Mouse (Mus musculus) intestine, embryonic 16.5 days (tissue): ENCODE results near the gene Foxo6. TPM values are rescaled to one million over a fixed set of nuclear protein-coding genes. Genes with fewer than 3 reads are reported as not detected.

Source experiments
- ATAC-seq: fragments of 200-750 bp; cut with Nextera tagmentation; 2 replicates; pipeline ENCODE4 v1.8.0; 2017; ENCODE audit warnings: moderate TSS enrichment, moderate library complexity
- H3K27ac ChIP-seq: fragments of 300-500 bp; sonication (generic); 2 replicates; pipeline ENCODE4 v1.5.1; 2014; ENCODE audit warnings: mild to moderate bottlenecking, low read length
- H3K27me3 ChIP-seq: fragments of 300-500 bp; sonication (generic); replicated peaks from 2 replicates; pipeline ENCODE4 v1.6.1; 2014; ENCODE audit warnings: low read length, control low read depth, mixed read lengths; ENCODE audit not compliant: control insufficient read depth, insufficient read depth
- H3K36me3 ChIP-seq: fragments of 300-500 bp; sonication (generic); 2 replicates; pipeline ENCODE4 v1.6.1; 2014; ENCODE audit warnings: low read length, control low read depth; ENCODE audit not compliant: control insufficient read depth, insufficient read depth
- H3K4me1 ChIP-seq: fragments of 300-500 bp; sonication (generic); 2 replicates; pipeline ENCODE4 v1.6.1; 2014; ENCODE audit warnings: low read length, control low read depth, mixed read lengths; ENCODE audit not compliant: control insufficient read depth, insufficient read depth
- H3K4me2 ChIP-seq: fragments of 300-500 bp; sonication (generic); 2 replicates; pipeline ENCODE4 v1.6.1; 2014; ENCODE audit warnings: low read depth, low read length, control low read depth
- H3K4me3 ChIP-seq: fragments of 300-500 bp; sonication (generic); 2 replicates; pipeline ENCODE4 v1.5.1; 2014; ENCODE audit warnings: mild to moderate bottlenecking, low read length
- H3K9ac ChIP-seq: fragments of 300-500 bp; sonication (generic); 2 replicates; pipeline ENCODE4 v1.6.1; 2014; ENCODE audit warnings: low read depth, low read length
- H3K9me3 ChIP-seq: fragments of 300-500 bp; sonication (generic); 2 replicates; pipeline ENCODE4 v1.6.1; 2016; ENCODE audit warnings: low read length, control low read depth; ENCODE audit not compliant: control insufficient read depth
- WGBS: fragments of 180-500 bp; shearing (Covaris S2); extraction: QIAGEN DNeasy Blood & Tissue Kit; methylation state at CpG from one replicate; pipeline ENCODE4 v1.1.7; 2014; 5-methylcytosine and 5-hydroxymethylcytosine counted together
- polyA plus RNA-seq: library from polyadenylated mRNA; unstranded; fragments of >200 nt; fragmentation: Nextera tagmentation; extraction: Ambion mirVana; gene quantifications from 2 replicates; pipeline ENCODE4 v1.2.1, GENCODE M21; 2015

The Foxo6 gene
- polyA plus RNA-seq, 1 experiment from 2014 or later = 0.12 TPM

- Histone ChIP-seq H3K9me3 (no peaks in the 10 kb centered on the region), H3K9ac (no peak overlapping the region), H3K27ac (no peak overlapping the region), H3K4me3 (no peak overlapping the region), H3K4me1 (no peaks in the 10 kb centered on the region), H3K27me3 (no peaks in the 10 kb centered on the region), H3K4me2 (no peak overlapping the region), H3K36me3 (no peaks in the 10 kb centered on the region)
- no peak for ATAC-seq
- WGBS = 35% methylated on average over 6 of the region's 6 CpGs
Observed at GRCm38 (mm10) chr4:120323198-120323597, 36.0 kb upstream of the Foxo6 start.

GRCm38 (mm10) chr4:120317541-120317940 lies 30.4 kb upstream of the Foxo6 start:
- Histone ChIP-seq H3K27me3 (no peaks in the 10 kb centered on the region), H3K36me3 (no peaks in the 10 kb centered on the region), H3K27ac (no peak overlapping the region), H3K4me2 (no peak overlapping the region), H3K4me3 (no peak overlapping the region), H3K9ac (no peak overlapping the region), H3K4me1 (no peaks in the 10 kb centered on the region), H3K9me3 (no peaks in the 10 kb centered on the region)
- no peak for ATAC-seq
- 64% methylated on average over 2 of the region's 2 CpGs for WGBS

- no peak overlapping the region for H3K4me2 ChIP-seq
- WGBS = 79% methylated on average over 4 of the region's 4 CpGs
- no peak overlapping the region for H3K27ac ChIP-seq
- no peak overlapping the region for H3K4me3 ChIP-seq
- no peaks in the 10 kb centered on the region for H3K27me3 ChIP-seq
- no peaks in the 10 kb centered on the region for H3K36me3 ChIP-seq
- no peaks in the 10 kb centered on the region for H3K4me1 ChIP-seq
- no peak overlapping the region for H3K9ac ChIP-seq
- ATAC-seq = no peak
- H3K9me3 ChIP-seq = no peaks in the 10 kb centered on the region
Observed at GRCm38 (mm10) chr4:120316716-120317115, 29.6 kb upstream of the Foxo6 start.

GRCm38 (mm10) chr4:120314571-120314970 lies 27.4 kb upstream of the Foxo6 start:
- no peaks in the 10 kb centered on the region for H3K4me1 ChIP-seq
- no peaks in the 10 kb centered on the region for H3K9me3 ChIP-seq
- H3K27ac ChIP-seq = no peak overlapping the region
- no peak overlapping the region for H3K9ac ChIP-seq
- H3K4me3 ChIP-seq = no peak overlapping the region
- 38% methylated on average over 3 of the region's 3 CpGs for WGBS
- H3K27me3 ChIP-seq = no peaks in the 10 kb centered on the region
- H3K36me3 ChIP-seq = no peaks in the 10 kb centered on the region
- no peak overlapping the region for H3K4me2 ChIP-seq
- ATAC-seq = no peak

- ATAC-seq = no peak
- no peak overlapping the region for H3K4me2 ChIP-seq
- no peaks in the 10 kb centered on the region for H3K9me3 ChIP-seq
- H3K4me1 ChIP-seq = no peaks in the 10 kb centered on the region
- H3K4me3 ChIP-seq = no peak overlapping the region
- H3K9ac ChIP-seq = no peak overlapping the region
- no peak overlapping the region for H3K27ac ChIP-seq
- H3K36me3 ChIP-seq = no peaks in the 10 kb centered on the region
- 77% methylated on average over 5 of the region's 5 CpGs for WGBS
- H3K27me3 ChIP-seq = no peaks in the 10 kb centered on the region
Observed at GRCm38 (mm10) chr4:120313309-120313708, 26.2 kb upstream of the Foxo6 start.

- Histone ChIP-seq H3K27me3 (peaks cover 2% of the 10 kb centered on the region; the same call in 1 of the 2 replicates), H3K4me1 (no peaks in the 10 kb centered on the region), H3K27ac (no peak overlapping the region), H3K4me2 (no peak overlapping the region), H3K4me3 (no peak overlapping the region), H3K9ac (no peak overlapping the region), H3K36me3 (no peaks in the 10 kb centered on the region), H3K9me3 (no peaks in the 10 kb centered on the region)
- no peak for ATAC-seq
- 10% methylated on average over 9 of the region's 9 CpGs for WGBS
Observed at GRCm38 (mm10) chr4:120304580-120304979, 17.4 kb upstream of the Foxo6 start.

GRCm38 (mm10) chr4:120299287-120299686 lies 12.1 kb upstream of the Foxo6 start:
- Histone ChIP-seq H3K36me3 (no peaks in the 10 kb centered on the region), H3K9ac (no peak overlapping the region), H3K4me3 (no peak overlapping the region), H3K4me2 (no peak overlapping the region), H3K27ac (no peak overlapping the region), H3K27me3 (no peaks in the 10 kb centered on the region), H3K4me1 (no peaks in the 10 kb centered on the region), H3K9me3 (no peaks in the 10 kb centered on the region)
- 43% methylated on average over 7 of the region's 7 CpGs for WGBS
- no peak for ATAC-seq

- no peak overlapping the region for H3K4me3 ChIP-seq
- H3K36me3 ChIP-seq = no peaks in the 10 kb centered on the region
- no peak for ATAC-seq
- H3K9me3 ChIP-seq = no peaks in the 10 kb centered on the region
- no peak overlapping the region for H3K4me2 ChIP-seq
- peaks cover 12% of the 10 kb centered on the region for H3K4me1 ChIP-seq
- no peak overlapping the region for H3K9ac ChIP-seq
- WGBS = 73% methylated on average over 11 of the region's 11 CpGs
- peaks cover 17% of the 10 kb centered on the region for H3K27me3 ChIP-seq
- H3K27ac ChIP-seq = no peak overlapping the region
Observed at GRCm38 (mm10) chr4:120291106-120291822, 4.1 kb upstream of the Foxo6 start.

GRCm38 (mm10) chr4:120290486-120290885 lies 3.3 kb upstream of the Foxo6 start:
- WGBS = 36% methylated on average over 5 of the region's 5 CpGs
- peaks cover 21% of the 10 kb centered on the region for H3K27me3 ChIP-seq
- H3K9me3 ChIP-seq = no peaks in the 10 kb centered on the region
- H3K9ac ChIP-seq = no peak overlapping the region
- no peaks in the 10 kb centered on the region for H3K36me3 ChIP-seq
- no peak for ATAC-seq
- H3K4me3 ChIP-seq = no peak overlapping the region
- H3K4me1 ChIP-seq = peaks cover 12% of the 10 kb centered on the region
- H3K4me2 ChIP-seq = no peak overlapping the region
- H3K27ac ChIP-seq = no peak overlapping the region
